Mouse (Mus musculus): ENCODE measurements around the gene Heg1.

Heg1 gene

DNA sequence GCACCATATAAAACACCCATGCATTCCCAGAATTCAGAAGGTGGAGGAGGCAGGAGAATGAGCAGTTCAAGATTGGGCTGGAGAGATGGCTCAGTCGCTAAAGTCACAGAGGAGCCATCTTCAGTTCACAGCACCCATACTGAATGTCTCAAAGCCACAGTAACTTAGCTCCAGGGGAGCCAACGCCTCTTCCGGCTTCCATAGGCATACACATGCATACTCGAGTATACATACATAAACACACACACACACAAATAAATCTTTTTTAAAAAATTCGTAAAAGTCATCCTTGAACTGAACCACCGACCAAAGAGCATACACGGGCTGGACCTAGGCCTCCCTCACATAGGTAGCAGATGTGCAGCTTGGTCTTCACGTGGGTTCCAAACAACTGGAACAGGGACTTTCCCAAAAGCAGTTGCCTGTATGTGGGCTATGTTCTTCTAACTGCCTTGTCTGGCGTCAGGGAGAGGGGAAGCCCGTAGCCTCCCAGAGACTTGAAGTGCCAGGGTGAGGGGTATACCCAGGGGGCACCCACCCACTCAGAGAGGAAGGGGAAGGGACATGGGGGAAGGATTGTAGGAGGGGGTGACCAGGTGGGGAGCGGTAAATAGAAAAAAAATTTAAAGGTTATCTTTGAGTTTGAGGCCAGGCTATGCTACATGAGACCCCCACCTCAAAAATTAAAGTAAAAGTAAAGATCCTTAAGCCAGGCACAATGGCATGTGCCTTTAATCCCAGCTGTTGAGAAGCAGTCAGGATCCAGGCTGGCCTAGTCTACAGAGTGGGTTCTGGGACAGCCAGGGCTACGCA, 24.6 kb downstream of the Heg1 start:
- DNase-seq = no peak

DNA sequence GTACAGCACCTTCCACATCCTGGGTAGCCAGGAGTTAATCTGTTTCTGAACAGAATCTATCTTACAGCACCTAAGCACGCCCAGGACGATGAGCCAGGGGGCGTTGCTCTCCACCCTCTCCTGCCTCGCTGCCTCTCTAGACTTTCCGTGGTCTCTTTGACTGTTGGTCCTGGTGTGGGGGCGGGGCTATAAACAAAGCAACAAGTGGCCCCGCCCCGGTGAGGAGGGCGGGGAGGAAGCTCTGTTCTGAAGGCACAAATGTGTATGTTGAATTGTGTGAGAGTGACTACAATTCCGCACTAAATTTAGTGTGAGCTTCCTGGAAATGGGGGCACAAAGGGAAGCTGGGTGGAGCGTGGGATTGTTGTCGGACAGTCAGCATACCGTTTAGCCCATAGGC, 30.1 kb downstream of the Heg1 start:
- DNase-seq = no peak

DNA sequence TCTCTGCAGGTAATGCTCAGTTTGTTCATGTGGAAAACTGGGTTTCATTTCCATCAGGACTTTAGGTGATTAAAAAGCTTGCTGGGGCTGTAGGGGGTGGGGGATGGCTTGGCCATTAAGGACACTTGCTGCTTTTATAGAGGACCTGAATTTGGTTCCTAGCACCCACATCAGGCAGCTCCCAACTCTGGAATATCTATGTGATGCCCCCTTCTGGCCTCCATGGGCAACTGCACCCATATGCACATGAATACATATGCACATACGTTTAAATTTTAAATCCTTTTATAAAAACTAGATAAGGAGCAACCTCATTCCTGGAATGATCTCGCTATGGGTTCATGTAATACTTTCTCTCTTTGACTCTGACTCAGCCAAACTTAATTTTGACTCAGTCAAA, 39.1 kb downstream of the Heg1 start:
- DNase-seq = no peak

- no peak for DNase-seq
Measured at GRCm38 (mm10) chr16:33723983-33724382, 39.8 kb downstream of the Heg1 start.

GRCm38 (mm10) chr16:33726261-33726660, 42.1 kb downstream of the Heg1 start:
- no peak for DNase-seq

DNA sequence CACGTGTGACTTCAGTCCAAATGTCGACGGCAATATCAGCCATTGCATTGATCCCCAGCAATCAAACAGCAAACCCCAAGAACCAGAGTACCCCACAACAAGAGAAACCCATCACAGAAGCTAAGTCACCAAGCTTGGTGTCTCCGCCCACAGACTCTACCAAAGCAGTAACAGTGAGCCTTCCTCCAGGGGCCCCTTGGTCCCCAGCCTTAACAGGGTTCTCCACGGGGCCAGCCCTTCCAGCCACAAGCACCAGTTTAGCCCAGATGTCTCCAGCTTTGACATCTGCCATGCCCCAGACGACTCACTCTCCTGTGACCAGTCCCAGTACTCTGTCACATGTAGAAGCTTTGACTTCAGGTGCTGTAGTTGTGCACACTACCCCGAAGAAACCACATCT, 42.7 kb downstream of the Heg1 start:
- DNase-seq = no peak

- no peak for DNase-seq
Measured at GRCm38 (mm10) chr16:33728427-33728826, 44.3 kb downstream of the Heg1 start.

GRCm38 (mm10) chr16:33731291-33731690, 47.1 kb downstream of the Heg1 start:
- DNase-seq = no peak

- no peak for DNase-seq
Measured at GRCm38 (mm10) chr16:33732237-33732749, 48.1 kb downstream of the Heg1 start.

DNA sequence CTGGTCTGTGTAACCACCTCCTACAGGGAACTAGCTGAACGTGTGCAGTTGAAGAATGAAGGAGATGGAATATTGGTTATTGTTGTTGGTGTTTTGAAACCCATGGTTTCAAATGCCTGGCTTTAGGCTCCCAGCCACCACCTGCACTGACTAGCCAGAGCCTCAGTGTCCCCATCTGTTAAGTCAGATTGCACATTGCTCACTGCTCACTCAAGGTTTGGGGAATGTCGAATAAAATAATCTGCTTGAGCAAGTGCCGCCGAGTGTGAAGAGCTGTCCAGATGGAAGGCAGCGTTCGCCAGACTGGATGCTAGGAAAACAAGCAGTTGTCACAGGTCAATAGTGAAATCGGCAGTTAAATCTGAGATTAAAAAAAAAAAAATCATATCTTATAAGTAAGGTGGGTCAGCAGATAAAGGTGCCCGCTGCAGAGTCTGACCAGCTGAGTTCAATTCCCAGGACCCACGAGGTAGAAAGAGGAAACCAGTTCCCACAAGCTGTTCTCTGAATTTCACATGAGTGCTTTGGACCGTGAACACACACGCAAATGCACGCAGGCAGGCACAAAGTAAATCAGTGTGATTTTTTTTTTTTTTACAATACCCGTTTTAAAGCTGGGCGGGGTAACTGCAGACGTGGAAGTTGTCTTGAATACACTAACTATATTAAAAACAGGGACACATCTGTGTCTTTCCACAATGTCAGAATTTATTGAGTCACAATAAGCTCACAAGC, 48.8 kb downstream of the Heg1 start:
- DNase-seq = peak; percentile 59

- DNase-seq = peak; percentile 53
Measured at GRCm38 (mm10) chr16:33733864-33734263, 49.7 kb downstream of the Heg1 start.

DNA sequence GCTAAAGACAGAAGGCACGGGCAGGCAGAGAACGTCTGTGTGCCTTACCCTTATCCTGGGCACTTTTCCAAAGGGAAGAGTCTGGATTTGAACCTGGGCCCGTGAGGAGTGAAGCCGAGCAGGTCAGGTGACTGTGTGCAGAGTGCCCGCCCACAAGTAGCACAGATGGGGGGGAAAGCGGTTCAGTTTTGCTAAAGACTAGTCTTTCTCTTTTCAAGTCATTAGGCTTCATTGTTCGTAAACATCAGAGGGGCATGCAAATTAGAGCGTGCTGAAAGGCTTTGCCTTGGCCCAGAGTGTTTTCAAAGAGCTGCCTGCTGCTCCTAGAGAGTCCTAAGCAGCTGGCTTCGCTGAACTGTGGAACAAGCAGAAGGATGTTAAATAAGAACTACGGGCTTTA, 50.4 kb downstream of the Heg1 start:
- peak; percentile 54 for DNase-seq

GRCm38 (mm10) chr16:33735238-33735637, 51.1 kb downstream of the Heg1 start:
- no peak for DNase-seq

GRCm38 (mm10) chr16:33735791-33736190, 51.6 kb downstream of the Heg1 start:
- peak; percentile 71 for DNase-seq

GRCm38 (mm10) chr16:33736746-33737145, 52.6 kb downstream of the Heg1 start:
- DNase-seq = no peak

DNA sequence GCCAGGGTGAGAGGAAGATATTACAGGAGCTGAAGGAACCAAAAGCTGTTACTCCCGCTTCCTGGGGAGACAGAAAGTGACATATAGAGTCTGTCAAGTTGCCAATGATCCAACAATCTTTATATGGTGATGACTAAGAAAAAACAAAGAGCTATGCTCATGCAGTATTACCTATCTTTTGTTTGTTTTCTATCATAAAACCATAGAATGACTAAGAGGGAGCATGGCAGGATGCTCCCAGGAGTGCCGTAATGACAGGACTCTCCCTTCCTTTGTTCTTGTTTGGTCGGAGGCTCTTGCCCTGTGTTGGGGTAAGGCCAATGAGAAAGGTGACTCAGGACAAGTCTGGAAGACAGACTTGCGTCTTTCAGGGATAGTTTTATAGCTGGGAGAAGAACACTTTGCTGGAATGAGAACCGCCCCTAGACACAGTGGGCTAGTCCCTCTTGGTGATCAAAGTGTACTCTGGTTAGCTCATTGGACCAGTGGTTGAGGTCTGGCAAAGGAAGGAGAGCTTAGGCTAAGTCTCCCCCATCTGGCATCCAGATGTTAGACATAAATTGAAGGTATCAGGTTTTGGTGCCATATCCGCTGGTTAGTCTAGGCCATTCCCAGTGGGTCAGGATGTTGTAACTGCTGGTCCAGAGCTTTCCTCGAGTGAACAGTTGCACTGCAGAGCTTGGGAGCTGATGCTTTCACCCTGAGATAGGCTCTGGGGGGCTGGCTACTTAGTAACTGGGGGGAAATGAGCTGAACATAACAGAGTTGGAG, 55.0 kb downstream of the Heg1 start:
- no peak for DNase-seq

DNA sequence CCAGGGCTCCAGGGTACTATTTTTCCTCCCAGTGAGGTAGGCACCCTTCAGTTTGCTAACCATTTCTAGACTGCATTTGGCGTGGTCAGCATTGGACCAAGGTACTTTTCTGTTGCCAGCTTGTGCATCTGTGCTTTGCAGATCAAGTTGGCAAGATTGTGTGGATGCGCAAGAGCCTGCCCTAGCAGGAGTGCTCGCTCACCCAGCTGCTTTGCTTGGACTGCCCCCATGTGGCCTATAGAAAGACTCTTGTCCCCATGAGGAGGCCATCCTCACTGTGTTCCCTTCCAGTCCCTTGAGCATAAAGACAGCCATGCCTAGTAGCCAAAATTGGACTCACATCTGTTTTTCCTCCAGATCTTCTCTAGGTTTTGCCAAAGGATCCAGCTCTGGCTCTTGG, 55.6 kb downstream of the Heg1 start:
- DNase-seq = peak; percentile 93

DNA sequence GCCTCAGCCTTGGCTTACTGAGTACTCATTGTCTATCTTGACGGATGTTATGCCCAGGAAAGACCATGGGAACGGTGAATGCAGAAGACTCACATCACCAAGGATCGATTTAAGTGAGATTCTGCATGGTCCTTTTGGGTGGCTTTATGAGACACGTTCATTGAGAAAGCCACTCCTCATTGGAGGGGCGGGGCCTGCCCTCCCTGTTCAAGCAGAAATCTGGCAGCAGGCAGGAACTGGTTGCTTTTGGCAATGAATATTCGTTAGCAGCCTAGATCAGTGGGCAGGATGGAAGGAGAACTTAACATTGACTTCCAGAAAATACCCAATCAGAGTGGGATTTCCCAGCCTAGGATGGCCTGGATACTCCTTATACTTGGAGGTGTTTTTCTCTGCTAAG, 56.2 kb downstream of the Heg1 start:
- DNase-seq = no peak

- DNase-seq = no peak
Measured at GRCm38 (mm10) chr16:33741795-33742194, 57.6 kb downstream of the Heg1 start.

DNA sequence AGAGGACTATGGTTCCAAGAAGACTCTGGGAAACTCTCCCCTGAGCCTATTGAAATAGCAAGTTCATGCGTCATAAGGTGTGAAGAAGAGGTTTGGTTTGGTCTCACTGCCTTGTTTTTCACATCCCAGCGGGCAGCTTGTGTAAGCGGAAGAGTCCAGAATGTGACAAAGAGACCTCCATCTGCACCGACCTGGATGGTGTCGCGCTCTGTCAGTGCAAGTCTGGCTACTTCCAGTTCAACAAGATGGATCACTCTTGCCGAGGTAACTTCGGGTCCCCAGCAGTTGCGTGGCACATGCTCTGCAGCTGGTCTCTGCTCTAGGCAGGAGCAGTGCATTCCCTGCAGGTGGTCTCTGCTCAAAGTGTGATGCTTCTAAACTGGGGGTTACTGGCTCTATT, 58.1 kb downstream of the Heg1 start:
- no peak for DNase-seq

GRCm38 (mm10) chr16:33744622-33745419, 60.7 kb downstream of the Heg1 start:
- DNase-seq = peak; percentile 80

DNA sequence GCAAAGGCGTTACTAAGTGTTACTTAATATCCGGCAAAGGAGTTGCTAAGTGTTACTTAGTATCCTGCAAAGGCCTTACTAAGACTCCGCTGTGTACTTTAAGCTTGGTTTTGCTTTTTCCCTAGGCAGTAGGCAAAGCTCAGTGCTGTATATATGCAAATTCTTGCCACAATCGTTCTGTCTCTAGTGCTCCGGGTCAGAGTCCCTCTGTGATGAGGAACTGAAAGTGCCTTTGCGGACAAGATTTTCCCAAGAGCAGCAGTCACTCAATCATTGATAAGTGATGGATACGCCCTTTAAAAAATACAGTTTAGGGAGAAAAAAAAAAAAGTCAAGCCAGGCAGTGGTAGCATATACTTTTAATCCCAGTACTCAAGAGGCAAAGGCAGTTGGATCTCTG, 61.3 kb downstream of the Heg1 start:
- DNase-seq = no peak
